Mouse (Mus musculus) B cell, adult 62 days (primary cell): ENCODE measurements around the gene Zfp142. TPM values are rescaled to one million over a fixed set of nuclear protein-coding genes. Genes with fewer than 3 reads are reported as not detected.

Experiments
- total RNA-seq: library from RNA; stranded (reverse); gene quantifications from 4 replicates; pipeline ENCODE4 v1.2.4, GENCODE M21; 2023

Zfp142 gene
- 45.5 to 47.8 TPM (median 46.6 TPM) in 4 replicates for total RNA-seq

DNA sequence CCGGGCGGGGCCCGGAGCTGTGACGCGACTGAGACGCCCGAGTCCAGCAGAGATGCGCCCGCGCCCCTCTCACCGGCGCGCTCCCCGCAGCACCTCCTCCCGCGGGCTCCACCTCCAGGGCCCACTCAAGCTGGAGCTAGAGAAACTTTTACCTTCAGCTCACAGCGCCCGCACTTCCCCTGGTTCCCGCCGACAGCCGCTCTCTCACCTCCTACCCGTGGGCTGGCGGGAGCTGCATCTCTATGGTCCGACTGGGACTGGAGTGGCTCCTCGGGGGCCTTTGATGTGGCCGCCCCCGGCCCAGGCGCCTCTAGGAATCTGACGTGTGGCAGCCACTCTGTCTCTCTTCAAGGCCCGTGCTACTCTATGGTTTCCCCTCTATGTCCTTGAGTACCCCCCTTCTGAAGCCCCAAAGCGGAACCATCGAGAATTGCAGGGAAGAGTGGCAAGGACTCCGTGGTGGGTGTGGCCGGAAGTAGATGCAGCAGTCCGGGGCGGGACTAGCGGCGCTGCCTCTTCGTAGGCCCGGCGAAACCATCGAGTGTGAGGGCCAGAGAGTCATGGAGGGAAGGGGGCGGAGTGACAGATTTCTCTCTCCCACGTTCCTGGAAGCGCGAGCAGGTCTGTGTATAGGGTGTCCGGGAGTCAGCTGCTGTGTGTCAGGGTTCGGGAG, at the start of gene Zfp142, which contains the start of gene Bcs1l:
Gene Zfp142 (minus strand): TSS at position 474 of the 673 bp plus-strand sequence.
Gene Bcs1l (plus strand): TSS at position 517 of the 673 bp plus-strand sequence.

DNA sequence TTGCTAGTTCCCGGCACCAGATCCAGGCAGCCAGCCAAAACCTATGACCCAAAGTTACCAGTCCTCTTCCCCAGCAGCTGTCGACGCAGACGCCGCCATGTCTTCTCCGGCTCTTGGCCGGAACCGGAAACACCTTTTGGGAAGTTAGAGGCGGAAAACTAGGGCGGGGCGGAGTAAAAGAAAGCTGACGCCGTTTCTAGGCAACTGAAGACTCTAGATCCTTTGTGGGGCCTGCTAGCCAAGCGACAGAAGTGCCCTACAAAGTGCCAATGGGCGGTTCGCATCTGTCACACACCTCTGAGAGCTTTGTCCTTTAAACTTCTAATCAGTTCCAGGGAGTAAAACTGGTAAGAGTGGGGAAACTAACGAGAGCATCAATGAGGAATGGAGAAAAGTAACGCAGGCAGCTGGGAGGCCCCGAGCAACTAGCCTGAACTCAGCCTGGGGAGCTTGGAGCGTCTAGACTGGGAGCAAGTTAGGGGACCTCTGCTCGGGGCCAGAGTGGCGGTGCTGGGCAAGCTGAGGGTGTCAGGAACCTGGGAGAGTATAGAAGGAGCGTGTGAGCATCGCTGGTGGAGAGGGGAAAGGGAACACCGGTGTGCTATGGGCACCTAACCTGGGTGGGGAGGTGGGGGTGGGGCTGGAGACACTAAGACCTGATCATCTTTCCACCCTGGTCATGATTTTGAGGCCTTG, 13.4 kb upstream of the Zfp142 start, which contains the start of the genes Rnf25 and Stk36:
Gene Rnf25 (minus strand): TSS at position 131 of the 696 bp plus-strand sequence.
Gene Stk36 (plus strand): TSS at position 179 of the 696 bp plus-strand sequence.

DNA sequence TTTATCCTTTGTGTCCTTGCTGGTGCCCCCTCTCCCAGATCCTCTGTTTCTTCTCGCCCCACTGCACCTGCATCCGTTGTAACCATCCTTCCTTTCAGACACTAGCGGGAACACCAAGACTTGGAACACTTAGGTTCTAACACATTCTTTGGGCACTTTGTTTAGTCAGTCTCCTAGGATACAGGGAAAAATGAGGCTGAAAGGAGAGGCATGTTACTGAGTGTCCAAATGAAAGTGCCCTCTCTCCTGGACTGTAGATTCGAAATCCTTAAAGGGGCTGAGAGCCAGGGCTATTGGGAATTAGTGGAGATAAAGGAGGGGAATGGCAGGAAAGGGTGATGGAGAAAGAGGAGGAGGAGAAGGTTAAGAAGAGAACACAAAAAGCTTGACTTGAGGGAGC, 43.9 kb downstream of the Zfp142 start, which contains the start of gene Usp37:
Gene Usp37 (minus strand): TSS at position 101 of the 400 bp plus-strand sequence.

DNA sequence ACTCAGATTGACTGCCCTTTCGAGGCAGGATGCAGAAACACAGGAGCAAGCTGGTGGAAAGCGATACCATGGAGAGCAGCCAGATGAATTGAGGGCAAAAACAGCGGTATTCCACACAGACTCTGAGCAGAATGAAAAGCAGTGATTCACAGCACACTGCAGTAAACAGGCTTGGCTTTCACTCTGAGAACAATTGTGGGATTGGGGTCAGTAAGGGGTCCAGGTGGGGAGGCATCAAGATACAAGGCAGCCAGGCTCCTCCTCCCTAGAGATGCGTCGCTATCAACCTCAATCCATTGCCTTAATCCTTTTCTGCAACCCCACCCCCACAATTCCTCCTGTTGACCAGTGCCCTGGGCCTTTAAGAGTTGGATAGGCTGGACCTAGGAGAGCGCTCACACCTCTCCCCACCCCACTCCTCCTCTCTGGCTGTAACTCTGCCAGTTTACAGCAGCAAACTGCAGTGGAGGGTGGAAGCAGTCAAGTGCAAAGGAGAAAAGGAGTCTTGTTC, 45.5 kb downstream of the Zfp142 start, which contains the start of gene Plcd4:
Gene Plcd4 (plus strand): TSS at position 438 of the 511 bp plus-strand sequence.

Other genes with a start within 250 kb of the Zfp142 start
- not detected in 4 replicates for gene Catip, start 226.1 kb downstream of the Zfp142 start, total RNA-seq
- gene Slc11a1, start 213.1 kb downstream of the Zfp142 start, total RNA-seq, result 2.9 to 8.0 TPM (median 4.2 TPM) in 4 replicates
- gene Ctdsp1, start 196.7 kb downstream of the Zfp142 start, total RNA-seq, result 106 to 122 TPM (median 113 TPM) in 4 replicates
- 0.22 TPM in 1 of 4 replicates, not detected in the others for gene Vil1, start 178.9 kb downstream of the Zfp142 start, total RNA-seq
- gene Cnot9, start 82.2 kb downstream of the Zfp142 start, total RNA-seq, result 25.1 to 29.8 TPM (median 25.4 TPM) in 4 replicates
- gene Plcd4, start 45.4 kb downstream of the Zfp142 start, total RNA-seq, result 0.30 to 0.70 TPM (median 0.32 TPM) in 3 of 4 replicates, not detected in the other
- 35.5 to 40.1 TPM (median 37.0 TPM) in 4 replicates for gene Usp37, start 44.0 kb downstream of the Zfp142 start, total RNA-seq
- gene Bcs1l, start within 50 bp of the Zfp142 start, total RNA-seq, result 8.4 to 9.6 TPM (median 9.3 TPM) in 4 replicates
- gene Rnf25, start 13.2 kb upstream of the Zfp142 start, total RNA-seq, result 56.6 to 69.0 TPM (median 61.8 TPM) in 4 replicates
- 0.14 to 0.33 TPM (median 0.30 TPM) in 3 of 4 replicates, not detected in the other for gene Stk36, start 13.2 kb upstream of the Zfp142 start, total RNA-seq
- gene Ttll4, start 73.5 kb upstream of the Zfp142 start, total RNA-seq, result 40.5 to 45.2 TPM (median 43.5 TPM) in 4 replicates
- 12.4 to 18.7 TPM (median 13.0 TPM) in 4 replicates for gene Cyp27a1, start 125.3 kb upstream of the Zfp142 start, total RNA-seq
- not detected in 4 replicates for gene Prkag3, start 161.0 kb upstream of the Zfp142 start, total RNA-seq
- gene Wnt6, start 183.6 kb upstream of the Zfp142 start, total RNA-seq, result not detected in 4 replicates
- 1.2 to 3.0 TPM (median 2.0 TPM) in 4 replicates for gene Wnt10a, start 203.3 kb upstream of the Zfp142 start, total RNA-seq